Mouse (Mus musculus) forebrain, embryonic 14.5 days (tissue): ENCODE data around the gene Brf1. TPM values are rescaled to one million over a fixed set of nuclear protein-coding genes. Genes with fewer than 3 reads are reported as not detected.

Source experiments
- ATAC-seq: fragments of 200-750 bp; cut with Nextera tagmentation; 2 replicates; pipeline ENCODE4 v1.8.0; 2017; ENCODE audit warnings: mild to moderate bottlenecking, moderate library complexity
- DNase-seq: peaks from one replicate; pipeline ENCODE4 v3.0.0-alpha.2; 2015; ENCODE audit warnings: low spot score
- H3K27ac ChIP-seq: fragments of 300-500 bp; sonication (generic); 2 replicates; pipeline ENCODE4 v1.5.1; 2014; ENCODE audit warnings: low read depth, mild to moderate bottlenecking, control low read depth, low read length, moderate library complexity
- H3K27me3 ChIP-seq: fragments of 300-500 bp; sonication (generic); replicated peaks from 2 replicates; pipeline ENCODE4 v1.6.1; 2014; ENCODE audit warnings: low read length, control low read depth, mixed read lengths; ENCODE audit not compliant: control insufficient read depth, insufficient read depth
- H3K36me3 ChIP-seq: fragments of 300-500 bp; sonication (generic); 2 replicates; pipeline ENCODE4 v1.6.1; 2014; ENCODE audit warnings: low read length, control low read depth; ENCODE audit not compliant: control insufficient read depth, insufficient read depth
- H3K4me1 ChIP-seq: fragments of 300-500 bp; sonication (generic); 2 replicates; pipeline ENCODE4 v1.6.1; 2014; ENCODE audit warnings: antibody characterized with exemption, low read length, control low read depth; ENCODE audit not compliant: control insufficient read depth, insufficient read depth
- H3K4me2 ChIP-seq: fragments of 300-500 bp; sonication (generic); 2 replicates; pipeline ENCODE4 v1.6.1; 2014; ENCODE audit warnings: mild to moderate bottlenecking, control low read depth, low read length
- H3K4me3 ChIP-seq: fragments of 300-500 bp; sonication (generic); 2 replicates; pipeline ENCODE4 v1.5.1; 2014; ENCODE audit warnings: low read depth, low read length, control low read depth
- H3K9ac ChIP-seq: fragments of 300-500 bp; sonication (generic); 2 replicates; pipeline ENCODE4 v1.6.1; 2014; ENCODE audit warnings: mild to moderate bottlenecking, low read length, control low read depth, moderate library complexity
- H3K9me3 ChIP-seq: fragments of 300-500 bp; sonication (generic); replicated peaks from 2 replicates; pipeline ENCODE4 v1.6.1; 2016; ENCODE audit warnings: low read length, control low read depth, mixed read lengths; ENCODE audit not compliant: control insufficient read depth
- WGBS: fragments of 180-500 bp; shearing (Covaris S2); extraction: QIAGEN DNeasy Blood & Tissue Kit; methylation state at CpG from one replicate; pipeline ENCODE4 v1.1.7; 2014; 5-methylcytosine and 5-hydroxymethylcytosine counted together
- polyA plus RNA-seq: library from polyadenylated mRNA; unstranded; fragments of >200 nt; fragmentation: Nextera tagmentation; extraction: Ambion mirVana; gene quantifications from 2 replicates; pipeline ENCODE4 v1.2.1, GENCODE M21; 2014

Brf1 gene
- polyA plus RNA-seq, 1 experiment from 2014 or later = 43.0 TPM

- peak within 1 kb of the TSS; percentile 94 for H3K9ac ChIP-seq
- H3K9me3 ChIP-seq = no peaks in the 10 kb centered on the region
- WGBS = 5% methylated on average over 39 of the region's 85 CpGs
- H3K36me3 ChIP-seq = no peaks in the 10 kb centered on the region
- ATAC-seq (peak; percentile 90), DNase-seq (peak; percentile 96)
- H3K27ac ChIP-seq = peak within 1 kb of the TSS; percentile 89
- H3K4me2 ChIP-seq = peak within 1 kb of the TSS; percentile 85
- no peaks in the 10 kb centered on the region for H3K27me3 ChIP-seq
- H3K4me1 ChIP-seq = peaks cover 18% of the 10 kb centered on the region
- H3K4me3 ChIP-seq = peak within 1 kb of the TSS; percentile 99
Measured at GRCm38 (mm10) chr12:113013604-113014558, 13.4 kb upstream of the Brf1 start, which contains the start of gene Pacs2. TSS of gene Pacs2 (plus strand) at chr12:113014508.

GRCm38 (mm10) chr12:113013021-113013491, 12.6 kb upstream of the Brf1 start:
- Histone ChIP-seq H3K4me3 (no peak overlapping the region), H3K9ac (peak overlapping the region; percentile 84), H3K4me2 (peak overlapping the region; percentile 63; the same call in 1 of the 2 replicates), H3K9me3 (no peaks in the 10 kb centered on the region), H3K36me3 (no peaks in the 10 kb centered on the region), H3K27me3 (no peaks in the 10 kb centered on the region), H3K27ac (peak overlapping the region; percentile 89; the same call in 1 of the 2 replicates), H3K4me1 (peaks cover 18% of the 10 kb centered on the region)
- WGBS = 53% methylated on average over 3 of the region's 3 CpGs
- DNase-seq (no peak), ATAC-seq (no peak)

DNA sequence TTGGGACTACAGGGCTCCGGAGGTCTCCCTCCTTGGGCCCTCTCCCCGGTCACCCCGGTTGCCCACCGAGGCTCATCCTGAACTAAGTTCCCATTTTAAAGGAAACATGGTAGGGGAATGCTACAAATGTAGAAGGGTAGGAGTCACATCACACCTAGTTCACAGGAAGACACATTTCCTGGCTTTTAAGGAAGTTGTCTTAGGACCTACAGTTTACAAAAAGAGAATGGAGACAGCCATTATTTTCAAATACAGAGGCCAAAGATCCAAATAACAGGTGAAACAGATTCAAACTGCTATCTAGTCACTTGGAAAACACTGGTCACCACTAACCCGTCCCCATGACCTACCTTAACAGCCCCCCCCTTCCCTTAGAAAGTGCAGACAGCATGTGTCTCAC, 11.9 kb upstream of the Brf1 start:
- H3K4me1 ChIP-seq = peaks cover 18% of the 10 kb centered on the region
- WGBS = 91% methylated on average over 5 of the region's 5 CpGs
- H3K27ac ChIP-seq = no peak overlapping the region
- DNase-seq (no peak), ATAC-seq (no peak)
- H3K36me3 ChIP-seq = no peaks in the 10 kb centered on the region
- H3K27me3 ChIP-seq = no peaks in the 10 kb centered on the region
- H3K4me3 ChIP-seq = no peak overlapping the region
- H3K9ac ChIP-seq = no peak overlapping the region
- no peak overlapping the region for H3K4me2 ChIP-seq
- H3K9me3 ChIP-seq = no peaks in the 10 kb centered on the region

- DNase-seq (no peak), ATAC-seq (no peak)
- peaks cover 18% of the 10 kb centered on the region for H3K4me1 ChIP-seq
- no peak overlapping the region for H3K4me2 ChIP-seq
- H3K9me3 ChIP-seq = no peaks in the 10 kb centered on the region
- no peaks in the 10 kb centered on the region for H3K36me3 ChIP-seq
- H3K9ac ChIP-seq = no peak overlapping the region
- no peak overlapping the region for H3K27ac ChIP-seq
- H3K4me3 ChIP-seq = no peak overlapping the region
- H3K27me3 ChIP-seq = no peaks in the 10 kb centered on the region
- WGBS = 88% methylated on average over 6 of the region's 6 CpGs
Measured at GRCm38 (mm10) chr12:113011702-113012360, 11.3 kb upstream of the Brf1 start.

DNA sequence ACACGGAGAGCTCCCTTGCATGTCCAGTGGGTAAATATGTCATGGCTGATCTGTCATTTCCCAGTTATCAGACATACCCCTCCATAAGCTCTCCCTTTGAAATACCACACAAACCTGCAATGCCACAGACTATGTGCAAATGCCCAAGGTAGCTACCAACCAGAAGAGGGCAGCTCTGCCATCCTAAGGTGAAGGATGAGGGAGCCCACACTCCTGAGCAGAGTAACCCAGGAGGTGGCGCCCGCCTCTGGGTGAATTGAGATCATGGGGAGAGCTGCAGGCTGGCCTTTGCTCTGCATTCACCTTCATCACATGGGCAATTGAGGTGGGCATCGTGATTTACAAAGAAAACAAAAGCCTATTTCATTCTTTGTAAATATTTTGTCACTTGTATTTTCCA, 4.5 kb upstream of the Brf1 start:
- no peak overlapping the region for H3K4me3 ChIP-seq
- no peaks in the 10 kb centered on the region for H3K27me3 ChIP-seq
- no peaks in the 10 kb centered on the region for H3K36me3 ChIP-seq
- no peaks in the 10 kb centered on the region for H3K9me3 ChIP-seq
- ATAC-seq (no peak), DNase-seq (peak; percentile 37)
- WGBS = 26% methylated on average over 4 of the region's 4 CpGs
- no peak overlapping the region for H3K27ac ChIP-seq
- no peak overlapping the region for H3K9ac ChIP-seq
- H3K4me1 ChIP-seq = peaks cover 8% of the 10 kb centered on the region; the same call in 1 of the 2 replicates
- no peak overlapping the region for H3K4me2 ChIP-seq

GRCm38 (mm10) chr12:113004011-113004410, 3.5 kb upstream of the Brf1 start:
- ATAC-seq = no peak
- Histone ChIP-seq H3K27ac (no peak overlapping the region), H3K9me3 (no peaks in the 10 kb centered on the region), H3K27me3 (no peaks in the 10 kb centered on the region), H3K4me2 (no peak overlapping the region), H3K36me3 (no peaks in the 10 kb centered on the region), H3K4me3 (no peak overlapping the region), H3K9ac (no peak overlapping the region), H3K4me1 (peaks cover 12% of the 10 kb centered on the region)
- 81% methylated on average over 8 of the region's 8 CpGs for WGBS
- no peak for DNase-seq

GRCm38 (mm10) chr12:113002667-113003066, 2.2 kb upstream of the Brf1 start:
- H3K4me3 ChIP-seq = no peak overlapping the region
- 44% methylated on average over 2 of the region's 2 CpGs for WGBS
- no peaks in the 10 kb centered on the region for H3K36me3 ChIP-seq
- H3K9me3 ChIP-seq = no peaks in the 10 kb centered on the region
- no peaks in the 10 kb centered on the region for H3K27me3 ChIP-seq
- no peak overlapping the region for H3K9ac ChIP-seq
- H3K27ac ChIP-seq = no peak overlapping the region
- DNase-seq = no peak
- ATAC-seq = no peak
- H3K4me2 ChIP-seq = no peak overlapping the region
- H3K4me1 ChIP-seq = peaks cover 19% of the 10 kb centered on the region

GRCm38 (mm10) chr12:113001133-113001474, 600 bp upstream of the Brf1 start:
- Histone ChIP-seq H3K4me2 (peak overlapping the region; percentile 87), H3K9ac (peak overlapping the region; percentile 92), H3K27me3 (no peaks in the 10 kb centered on the region), H3K27ac (peak overlapping the region; percentile 86), H3K4me3 (peak overlapping the region; percentile 93), H3K36me3 (peaks cover 8% of the 10 kb centered on the region; the same call in 1 of the 2 replicates), H3K4me1 (peaks cover 19% of the 10 kb centered on the region), H3K9me3 (no peaks in the 10 kb centered on the region)
- 2% methylated on average over 5 of the region's 5 CpGs for WGBS
- ATAC-seq = no peak
- DNase-seq = no peak
